Mouse (Mus musculus) cortical plate, adult 2 months (tissue): ENCODE measurements around the gene Bfsp1.

Source experiments
- CTCF ChIP-seq: fragments of 200-500 bp; IDR thresholded peaks from 2 replicates; pipeline ENCODE4 v1.5.1; 2011; ENCODE audit warnings: mild to moderate bottlenecking, control low read depth, low read length; ENCODE audit not compliant: insufficient read depth; ENCODE audit errors: extremely low read depth
- POLR2A ChIP-seq: fragments of 200-500 bp; IDR thresholded peaks from 2 replicates; pipeline ENCODE4 v1.6.1; 2011; ENCODE audit warnings: mild to moderate bottlenecking, low read length, control low read depth; ENCODE audit not compliant: insufficient read depth; ENCODE audit errors: extremely low read depth

- no peak for TF ChIP-seq CTCF
- TF ChIP-seq POLR2A, result no peak
Measured at GRCm38 (mm10) chr2:143851354-143852221, 11.4 kb downstream of the Bfsp1 start.
